Mouse (Mus musculus) layer of hippocampus, postnatal 10 days (tissue): ENCODE measurements around the gene Rsc1a1. TPM values are rescaled to one million over a fixed set of nuclear protein-coding genes. Genes with fewer than 3 reads are reported as not detected.

Source experiments
- DNase-seq, 2 experiments: peaks; one replicate each; pipeline ENCODE4 v3.0.0; 2021; ENCODE audit warnings: low spot score in 2 of 2
- total RNA-seq, 2 experiments: library from RNA; stranded (reverse); gene quantifications; 2 replicates each; pipeline ENCODE4 v1.2.3; 2021

Rsc1a1 gene
- total RNA-seq, 2 experiments from 2014 or later, result 0.87 to 1.6 TPM

DNA sequence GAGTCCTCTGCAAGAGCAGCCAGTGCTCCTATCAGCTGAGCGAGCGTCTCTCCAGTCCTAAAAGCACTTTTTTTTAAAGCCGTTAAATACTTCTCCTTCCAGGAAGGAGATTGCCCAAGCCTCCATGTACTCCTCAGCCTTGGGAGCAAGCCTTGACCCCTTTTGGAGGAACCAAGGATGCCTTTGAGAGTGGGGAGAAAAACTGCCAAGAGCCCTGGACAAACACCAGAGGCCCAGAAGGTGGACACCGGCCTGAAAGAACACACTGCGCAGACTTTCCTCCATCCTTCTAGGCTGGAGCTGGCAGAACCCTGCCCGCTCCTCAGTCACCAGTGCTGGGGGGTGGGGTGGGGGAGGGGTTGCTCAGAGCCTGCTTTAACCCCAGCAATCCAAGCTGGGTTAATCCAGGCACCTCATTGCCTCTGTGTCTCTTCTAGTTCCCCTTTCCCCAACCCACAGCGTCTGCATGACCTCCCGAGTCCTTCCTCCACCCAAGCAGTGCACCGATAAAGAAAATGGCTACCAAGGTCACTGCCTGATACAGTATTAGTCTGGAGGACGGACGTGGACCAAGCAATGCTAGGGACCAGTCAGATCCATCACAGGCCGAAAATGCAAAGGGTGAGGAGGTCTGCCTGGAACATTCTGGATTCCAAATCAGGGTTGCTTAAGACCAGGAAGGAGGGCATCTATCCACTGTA, 29.3 kb downstream of the Rsc1a1 start:
- peak; percentile 41 to 55 for DNase-seq

DNA sequence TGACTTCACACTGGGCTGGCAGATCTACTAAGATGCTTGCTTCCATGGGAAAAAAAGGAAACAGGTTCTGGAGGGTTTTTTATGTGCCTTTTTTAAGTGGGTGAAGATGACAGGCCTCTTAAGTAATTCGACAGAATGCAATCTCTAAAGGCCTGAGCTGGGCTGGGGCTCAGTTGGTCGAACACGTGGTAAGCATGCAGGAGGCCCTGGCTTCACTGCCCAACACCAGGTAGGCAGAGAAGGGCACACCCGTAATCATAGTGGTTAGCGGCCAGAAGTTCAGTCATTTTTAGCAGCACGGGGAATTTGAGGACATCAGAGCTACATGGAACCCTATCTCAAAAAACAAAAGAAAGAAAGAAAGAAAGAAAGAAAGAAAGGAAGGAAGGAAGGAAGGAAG, 30.9 kb downstream of the Rsc1a1 start:
- DNase-seq, result no peak

DNA sequence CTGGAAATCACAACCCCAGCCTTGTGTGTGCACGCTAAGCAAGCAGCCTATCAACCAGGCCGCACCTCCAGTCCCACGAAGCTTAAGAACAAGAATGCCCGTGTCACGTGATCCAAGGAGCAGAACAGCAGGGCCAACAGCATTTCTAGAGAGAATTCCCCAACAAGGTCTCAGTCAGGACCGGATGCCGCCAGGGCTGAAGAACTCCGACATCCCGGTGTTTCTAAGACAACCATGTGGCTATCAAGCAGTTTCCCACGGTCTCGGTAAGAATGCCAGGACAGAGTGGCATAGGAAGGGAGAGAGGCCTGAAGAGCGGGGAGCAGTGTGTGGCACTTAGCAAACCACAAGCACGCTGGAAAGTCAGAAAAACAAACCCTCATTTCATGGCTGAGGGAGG, 31.6 kb downstream of the Rsc1a1 start:
- no peak for DNase-seq

DNA sequence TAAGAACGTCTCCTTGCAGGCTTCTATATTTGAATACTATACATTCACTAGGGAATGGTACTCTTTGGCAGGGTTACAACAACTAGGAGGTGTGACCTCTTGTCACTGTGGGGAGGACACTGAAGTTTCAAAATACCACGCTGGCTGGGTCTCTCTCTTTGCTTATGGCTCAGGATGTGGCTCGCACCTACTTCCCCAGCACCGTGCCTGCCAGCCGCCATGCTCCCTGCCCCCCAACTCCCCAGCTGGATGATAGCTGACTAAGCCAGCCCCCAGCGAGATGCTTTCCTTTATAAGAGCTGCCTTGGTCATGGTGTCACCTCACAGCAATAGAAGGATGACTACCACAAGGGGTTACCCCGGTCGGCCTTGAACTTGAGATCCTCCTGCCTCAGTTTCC, 32.4 kb downstream of the Rsc1a1 start:
- DNase-seq, result no peak

DNA sequence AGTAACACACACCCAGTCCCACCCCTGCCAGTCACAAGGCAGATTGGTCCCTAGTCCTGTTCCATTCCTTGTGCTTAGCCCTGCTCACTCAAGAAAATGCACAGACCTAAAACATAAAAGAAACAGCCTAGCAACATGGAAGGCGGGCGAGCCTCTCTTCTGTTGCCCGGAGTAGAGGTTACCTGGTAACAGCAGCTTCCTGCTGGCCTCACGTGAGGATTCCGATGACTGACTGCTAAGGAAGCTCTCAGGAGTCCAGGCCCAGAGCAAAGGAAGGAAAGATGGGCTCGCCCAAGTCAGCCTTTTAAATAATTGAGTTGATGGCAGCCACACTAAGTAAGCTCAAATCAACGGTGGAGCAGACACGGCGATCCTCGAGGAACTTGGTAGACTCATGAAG, 33.5 kb downstream of the Rsc1a1 start:
- DNase-seq, result no peak

DNA sequence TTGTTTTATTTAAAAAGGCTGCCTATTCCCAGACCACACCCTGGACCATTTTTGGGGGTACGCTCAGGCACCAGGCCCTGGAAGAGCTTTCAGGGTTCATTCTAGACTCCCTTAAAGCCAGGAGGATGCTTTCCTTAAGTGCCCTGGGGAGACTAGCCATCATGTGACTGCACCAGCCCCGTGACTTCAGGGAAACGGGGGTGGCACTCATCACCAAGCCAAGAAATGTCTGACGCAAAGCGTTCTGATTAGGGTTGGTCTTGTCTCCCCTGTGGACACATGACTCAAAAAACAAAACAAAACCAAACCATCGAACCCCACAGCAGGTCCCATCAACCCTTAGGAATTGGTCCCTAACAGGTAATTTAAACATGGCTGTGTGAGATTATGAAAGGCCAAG, 34.1 kb downstream of the Rsc1a1 start:
- no peak for DNase-seq

DNA sequence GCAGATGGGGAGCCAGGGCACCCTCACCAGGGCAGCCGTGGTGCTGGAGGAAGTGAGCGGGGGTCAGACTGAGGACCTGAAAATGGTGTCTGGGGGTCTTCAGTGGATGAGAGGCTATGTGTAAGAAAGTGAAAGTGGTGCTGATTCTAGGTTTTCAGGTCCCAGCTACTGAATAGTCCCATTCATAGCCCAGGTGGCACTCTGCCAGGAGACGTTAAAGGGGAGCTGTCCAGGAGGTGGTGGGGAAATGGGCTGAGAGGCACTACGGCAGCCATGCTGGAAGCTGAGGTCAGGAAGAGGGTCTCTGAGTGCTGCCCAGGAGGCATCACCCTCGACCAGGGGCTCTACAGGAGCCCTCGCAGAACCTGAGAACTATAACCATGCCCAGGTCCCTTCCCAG, 36.2 kb downstream of the Rsc1a1 start:
- peak; percentile 54 to 61 for DNase-seq

DNA sequence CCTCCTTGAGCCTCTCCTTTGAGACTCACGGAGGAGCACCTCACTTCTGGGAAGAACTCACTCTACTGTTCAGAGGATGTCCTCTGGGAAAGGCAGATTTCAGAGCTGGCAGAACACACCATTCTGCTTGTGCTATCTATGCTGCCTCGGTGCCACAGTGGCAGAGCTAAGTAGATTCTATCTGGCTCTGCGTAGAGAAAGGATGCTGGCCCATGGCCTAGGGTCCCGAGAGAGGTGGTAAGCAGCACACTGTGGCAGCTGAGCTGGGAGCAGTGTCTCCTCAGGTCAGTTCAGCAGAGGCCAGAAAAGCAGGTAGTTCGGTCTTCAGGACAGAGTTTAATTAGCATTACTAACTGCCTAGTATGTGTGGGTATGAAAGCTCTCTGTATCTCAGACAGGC, 37.1 kb downstream of the Rsc1a1 start:
- no peak for DNase-seq

DNA sequence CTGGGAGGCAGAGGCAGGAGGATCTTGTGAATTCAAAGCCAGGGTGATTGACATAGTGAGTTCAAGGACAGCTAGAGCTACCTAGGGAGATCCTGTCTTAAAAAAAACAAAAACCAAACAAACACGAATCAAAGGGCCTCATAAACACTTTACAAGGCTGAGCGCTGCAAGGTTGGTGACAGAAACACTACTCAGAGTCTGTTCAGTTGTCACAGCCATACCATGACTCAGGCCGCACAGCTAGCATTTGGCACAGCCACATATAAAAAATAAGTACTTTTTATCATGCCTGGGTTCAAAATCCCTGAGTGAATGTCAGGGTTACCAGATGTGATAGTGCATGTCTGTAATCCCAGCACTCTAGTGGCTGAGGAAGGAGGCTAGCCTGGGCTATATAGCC, 38.2 kb downstream of the Rsc1a1 start:
- no peak for DNase-seq

DNA sequence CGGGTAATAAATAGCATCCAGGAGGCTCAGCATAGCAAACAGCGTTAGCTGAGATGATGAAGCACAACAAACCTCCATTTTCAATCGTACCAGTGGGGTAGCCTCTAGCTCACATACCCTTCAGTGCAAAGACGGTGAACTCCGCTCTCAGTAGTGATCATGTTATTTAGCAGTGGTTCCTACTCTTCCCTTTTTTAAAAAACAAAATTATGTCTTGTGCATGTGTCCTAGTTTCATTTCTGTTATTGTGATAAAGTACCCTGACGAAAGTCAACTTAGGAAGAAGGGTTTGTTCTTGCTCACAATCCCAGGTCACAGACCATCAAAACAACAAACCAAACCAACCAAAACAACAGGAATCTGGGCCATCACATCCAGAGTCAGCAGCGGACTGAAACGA, 39.4 kb downstream of the Rsc1a1 start:
- DNase-seq, result no peak

DNA sequence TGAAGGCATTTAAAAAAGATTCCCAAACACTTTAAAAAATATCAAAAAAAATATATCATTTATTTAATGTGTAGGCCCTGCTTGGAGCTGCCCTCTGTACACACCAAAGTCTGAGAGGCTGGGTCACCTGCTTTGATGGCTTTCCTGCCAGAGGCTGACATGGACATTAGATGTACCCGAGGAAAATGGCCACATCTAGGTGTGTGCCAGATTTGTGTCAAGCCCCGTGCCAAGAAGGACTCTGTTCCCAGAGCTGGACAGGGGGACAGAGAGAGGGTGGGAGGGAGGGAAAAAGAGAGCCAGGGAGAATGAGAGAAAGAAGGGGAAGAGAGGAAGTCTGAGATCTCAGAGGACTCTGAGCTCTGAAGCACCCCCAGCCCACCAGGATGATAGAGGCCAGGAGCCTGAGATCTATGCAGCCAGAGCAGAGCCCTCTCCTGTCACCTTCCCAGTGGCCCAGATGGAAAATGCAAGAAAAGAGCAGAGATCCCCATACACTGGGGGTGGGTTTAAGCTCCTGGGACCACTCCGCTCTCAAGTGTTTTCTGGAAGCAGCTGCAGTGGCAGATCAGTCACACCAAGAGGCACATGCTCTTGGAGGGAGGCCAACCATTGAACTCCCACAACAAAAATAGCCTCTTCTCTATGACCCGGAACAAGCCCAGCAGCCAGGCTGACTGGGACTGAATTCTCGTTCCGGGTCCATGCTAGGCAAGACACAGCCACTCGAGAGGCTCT, 42.1 kb downstream of the Rsc1a1 start:
- DNase-seq, result peak; percentile 41 to 58

DNA sequence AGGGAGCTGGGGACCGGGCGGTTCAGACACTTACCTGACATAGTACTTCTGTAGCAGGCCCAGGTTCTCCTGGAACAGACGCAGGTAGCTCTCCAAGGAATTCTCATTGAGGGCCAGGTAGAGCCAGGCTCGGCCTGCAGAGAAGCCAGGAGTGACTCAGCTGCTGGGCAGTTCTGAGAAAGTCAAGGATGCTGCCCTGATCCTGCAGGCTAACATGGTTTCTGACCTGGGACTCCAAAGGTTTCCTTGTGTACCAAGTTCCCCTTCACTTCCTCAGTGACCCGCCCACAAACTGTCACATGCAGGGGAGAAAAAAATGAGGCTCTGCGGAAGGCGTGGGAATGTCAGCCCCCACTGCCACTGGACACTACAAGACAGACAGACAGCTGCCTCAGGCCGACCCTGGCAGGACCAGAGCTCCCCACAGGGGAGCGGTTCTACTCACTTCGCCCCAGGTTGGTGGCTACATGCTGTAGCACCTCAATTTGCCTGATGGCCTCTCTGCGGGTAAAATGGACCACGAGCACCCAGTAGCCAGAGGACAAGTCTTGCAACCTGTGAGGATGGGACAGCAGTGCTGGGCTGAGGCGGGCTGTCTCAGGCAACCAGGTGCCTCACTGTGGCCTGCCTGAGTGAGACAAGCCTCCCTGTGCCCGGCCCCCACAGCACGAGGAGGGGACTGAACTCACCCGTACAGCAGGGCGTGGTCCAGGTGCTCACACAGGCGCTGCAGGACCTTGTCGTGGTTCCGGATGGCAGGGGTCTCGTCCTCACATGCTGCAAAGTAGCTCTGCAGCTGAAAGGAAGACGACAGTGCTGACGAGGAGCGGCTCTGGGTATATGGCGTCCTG, 43.2 kb downstream of the Rsc1a1 start:
- no peak for DNase-seq

DNA sequence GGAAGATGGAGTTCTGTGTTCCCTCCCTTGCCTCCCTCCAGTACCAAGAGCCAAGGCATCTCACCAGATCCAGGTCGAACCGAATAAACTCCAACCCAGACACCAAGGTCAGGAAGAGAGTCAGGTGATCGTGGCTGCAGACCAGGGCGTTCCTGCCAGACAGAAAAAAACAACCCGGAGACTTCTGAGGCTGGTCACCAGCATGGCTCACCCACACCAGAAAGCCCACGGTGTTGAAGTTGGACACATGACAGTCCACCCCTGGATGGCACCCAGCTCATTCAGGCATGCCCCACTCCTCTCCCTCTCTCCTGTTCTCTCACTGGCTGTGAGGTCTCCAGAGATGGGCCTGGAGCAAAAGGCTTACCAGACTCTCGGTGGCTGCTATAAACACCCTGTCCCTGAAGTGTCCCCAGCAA, 44.0 kb downstream of the Rsc1a1 start:
- no peak for DNase-seq

DNA sequence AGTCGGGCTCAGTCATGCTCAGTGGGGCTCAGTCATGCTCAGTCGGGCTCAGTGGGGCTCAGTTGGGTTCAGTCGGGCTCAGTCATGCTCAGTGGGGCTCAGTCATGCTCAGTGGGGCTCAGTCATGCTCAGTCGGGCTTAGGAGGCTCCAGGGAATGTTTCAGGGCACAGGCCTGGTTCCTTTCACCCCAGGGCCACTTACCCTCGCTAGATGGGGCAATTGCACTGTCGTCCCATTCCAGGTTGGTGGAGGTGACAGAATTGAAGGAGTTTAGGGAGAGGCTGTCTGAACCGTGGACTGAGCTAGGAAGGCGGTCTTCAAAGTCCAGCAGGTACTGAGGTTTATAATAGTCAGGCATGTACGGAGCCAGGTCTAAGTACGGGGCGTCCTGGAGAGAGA, 45.9 kb downstream of the Rsc1a1 start:
- no peak for DNase-seq

DNA sequence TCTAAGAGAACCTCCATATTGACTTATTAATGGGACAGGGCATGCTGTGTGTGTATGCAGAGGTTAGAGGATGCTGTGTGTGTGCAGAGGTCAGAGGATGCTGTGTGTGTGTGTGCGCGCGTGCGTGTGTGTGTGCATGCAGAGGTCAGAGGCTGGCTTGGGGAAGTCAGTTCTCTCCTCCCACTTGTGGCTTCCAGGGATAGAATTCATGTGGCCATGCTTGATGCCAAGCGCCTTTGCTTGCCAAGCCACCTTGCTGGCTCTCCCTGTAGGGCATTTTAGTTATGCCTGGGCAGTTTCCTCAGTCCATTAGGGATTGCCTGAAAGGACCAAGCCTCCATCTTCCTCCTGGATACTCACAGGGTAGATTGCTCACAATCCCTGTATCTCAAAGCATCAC, 48.7 kb downstream of the Rsc1a1 start:
- no peak for DNase-seq

DNA sequence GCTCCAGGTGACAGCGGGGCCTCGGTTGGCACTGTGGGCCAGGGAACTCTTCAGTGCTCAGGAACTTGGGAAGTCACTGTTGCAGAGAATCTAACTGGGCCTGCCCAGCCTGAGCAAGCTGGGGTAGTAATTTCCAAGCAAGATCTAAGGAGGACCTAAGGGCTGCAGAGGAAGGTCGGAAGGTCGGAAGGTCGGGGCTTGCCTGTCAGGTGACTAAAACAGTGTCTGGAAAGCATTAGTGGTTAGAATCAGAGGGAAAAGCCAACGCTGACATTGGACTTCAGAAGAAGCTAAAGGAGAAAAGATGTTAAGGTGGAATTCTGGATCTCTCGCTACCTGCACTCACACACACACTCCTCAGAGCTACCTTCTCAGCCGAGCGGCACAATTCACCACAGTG, 49.4 kb downstream of the Rsc1a1 start:
- DNase-seq, result no peak

Other genes starting within 250 kb of the Rsc1a1 start
- 1 to 10 TPM; 2.9 to 3.4 TPM for gene Srarp, start 249.5 kb downstream of the Rsc1a1 start, total RNA-seq
- 10 to 100 TPM; 24.2 to 27.4 TPM for gene Zbtb17, start 240.9 kb downstream of the Rsc1a1 start, total RNA-seq
- gene Spen, start 147.0 kb downstream of the Rsc1a1 start, total RNA-seq, result 10 to 100 TPM; 62.9 to 64.5 TPM
- gene Fblim1, start 79.5 kb downstream of the Rsc1a1 start, total RNA-seq, result 1 to 10 TPM; 4.6 to 5.0 TPM
- gene Tmem82, start 67.0 kb downstream of the Rsc1a1 start, total RNA-seq, result under 1 TPM; 0.69 to 0.98 TPM
- 1 to 10 TPM; 2.4 TPM for gene Slc25a34, start 61.8 kb downstream of the Rsc1a1 start, total RNA-seq
- gene Plekhm2, start 20.7 kb downstream of the Rsc1a1 start, total RNA-seq, result 10 to 100 TPM; 55.8 to 57.4 TPM
- 10 to 100 TPM; 31.1 to 31.9 TPM for gene Ddi2, start 37.8 kb upstream of the Rsc1a1 start, total RNA-seq
- gene Agmat, start 61.1 kb upstream of the Rsc1a1 start, total RNA-seq, result not detected
- 10 to 100 TPM; 24.9 to 28.5 TPM for gene Dnajc16, start 105.3 kb upstream of the Rsc1a1 start, total RNA-seq
- gene Casp9, start 108.0 kb upstream of the Rsc1a1 start, total RNA-seq, result 10 to 100 TPM; 21.7 to 22.7 TPM
- gene Cela2a, start 140.6 kb upstream of the Rsc1a1 start, total RNA-seq, result not detected
- not detected for gene Ctrc, start 160.8 kb upstream of the Rsc1a1 start, total RNA-seq
- 10 to 100 TPM; 43.8 to 46.9 TPM for gene Efhd2, start 189.3 kb upstream of the Rsc1a1 start, total RNA-seq